In the genomic region with DNA sequence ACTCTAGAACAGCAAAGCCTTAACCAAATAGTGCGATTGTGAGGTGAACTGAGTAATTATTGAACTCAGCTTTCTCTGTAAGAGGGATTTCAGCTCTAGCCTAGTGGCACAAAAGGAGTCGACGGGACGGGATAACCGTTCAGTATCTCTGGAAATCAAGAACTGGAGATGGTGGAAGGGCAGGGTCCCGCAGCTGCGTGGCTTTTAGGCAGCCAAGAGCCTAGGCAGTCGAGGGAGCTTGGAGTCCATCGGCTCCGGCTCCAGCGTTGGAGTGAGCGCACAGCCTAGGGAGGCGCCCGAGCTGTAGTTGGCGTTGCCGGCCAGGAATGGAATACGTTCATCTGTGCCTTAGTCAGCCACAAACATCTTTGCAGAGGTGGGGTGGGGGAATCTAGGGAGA, we compare ENCODE assay signal across 13 mouse cellular contexts. TPM values are rescaled to one million over a fixed set of nuclear protein-coding genes. Genes with fewer than 3 reads are reported as not detected.
DNase-seq lines count a peak whose midpoint lies in the region; ATAC-seq and TF ChIP-seq lines count a peak whose summit lies in the region.
"Had no signal": no experiment of that assay in that cellular context is flagged by ENCODE, and none has a peak within 500 bp of the region (broad histone marks: within the 10 kb centered on the region; RNA-seq: fewer than 3 reads in every experiment).

No protein-coding gene starts in this region.

- H3K27ac ChIP-seq in limb, embryonic 14.5 days (replicated peaks; ENCODE audit: low read depth, low read length) = no peak overlapping the region
- no peak overlapping the region for H3K27ac ChIP-seq in liver, embryonic 12.5 days
- H3K27ac ChIP-seq: embryonic facial prominence, embryonic 15.5 days had no signal

- no peak for TF ChIP-seq CTCF in C2C12 (IDR thresholded peaks at IDR 0.05; ENCODE audit: control insufficient read depth, insufficient read depth, insufficient read length)

- H3K27me3 ChIP-seq in C2C12 (ENCODE audit: control insufficient read depth, insufficient read depth, insufficient read length) = no peaks in the 10 kb centered on the region
- H3K27me3 ChIP-seq in limb, embryonic 14.5 days (ENCODE audit: control insufficient read depth, insufficient read depth, low read length) = peaks cover 97% of the 10 kb centered on the region
- H3K27me3 ChIP-seq in liver, embryonic 12.5 days (replicated peaks) = peaks cover 100% of the 10 kb centered on the region

- H3K79me2 ChIP-seq in C2C12 (ENCODE audit: control insufficient read depth, insufficient read depth) = peaks cover 98% of the 10 kb centered on the region

- H3K4me2 ChIP-seq in limb, embryonic 14.5 days (replicated peaks; ENCODE audit: low read depth, low read length, severe bottlenecking) = peak overlapping the region; percentile 2; the same call in 1 of the 2 replicates
- H3K4me2 ChIP-seq in liver, embryonic 12.5 days = no peak overlapping the region
- H3K4me2 ChIP-seq: embryonic facial prominence, embryonic 15.5 days had no signal

- WGBS in limb, embryonic 14.5 days = 2% methylated on average over 17 of the region's 17 CpGs
- WGBS in liver, embryonic 12.5 days (ENCODE audit: insufficient replicate concordance) = 3% methylated on average over 17 of the region's 17 CpGs

- H3K4me3 ChIP-seq in C2C12 (ENCODE audit: insufficient read depth, poor library complexity, severe bottlenecking) = no peak overlapping the region
- H3K4me3 ChIP-seq in limb, embryonic 14.5 days (replicated peaks; ENCODE audit: low read length) = no peak overlapping the region
- no peak overlapping the region for H3K4me3 ChIP-seq in liver, embryonic 12.5 days
- H3K4me3 ChIP-seq: embryonic facial prominence, embryonic 15.5 days had no signal

- H3K9ac ChIP-seq in limb, embryonic 14.5 days (ENCODE audit: low read depth, low read length, severe bottlenecking) = no peak overlapping the region
- H3K9ac ChIP-seq in liver, embryonic 12.5 days = no peak overlapping the region
- H3K9ac ChIP-seq: embryonic facial prominence, embryonic 15.5 days had no signal

- peaks cover 9% of the 10 kb centered on the region for H3K36me3 ChIP-seq in C2C12 (ENCODE audit: control insufficient read depth, insufficient read depth)
- H3K36me3 ChIP-seq in limb, embryonic 14.5 days (ENCODE audit: control insufficient read depth, insufficient read depth, low read length) = no peaks in the 10 kb centered on the region
- no peaks in the 10 kb centered on the region for H3K36me3 ChIP-seq in liver, embryonic 12.5 days
- H3K36me3 ChIP-seq: embryonic facial prominence, embryonic 15.5 days had no signal

- peak overlapping the region; percentile 15 for H3ac ChIP-seq in C2C12 (ENCODE audit: control insufficient read depth, insufficient read length, low read depth)

- ATAC-seq in limb, embryonic 14.5 days (ENCODE audit: low FRiP score, low read depth) = peak; percentile 45; the same call in 1 of the 2 replicates
- ATAC-seq in frontal cortex, adult (ENCODE audit: low TSS enrichment) = no peak
- ATAC-seq in liver, embryonic 12.5 days = no peak

- H3K9me3 ChIP-seq in limb, embryonic 14.5 days (ENCODE audit: control insufficient read depth, low read length) = no peaks in the 10 kb centered on the region
- no peaks in the 10 kb centered on the region for H3K9me3 ChIP-seq in liver, embryonic 12.5 days (replicated peaks)
- H3K9me3 ChIP-seq: embryonic facial prominence, embryonic 15.5 days had no signal

- DNase-seq in adrenal gland, adult 2 months = peak; percentile 73
- no peak for DNase-seq in adrenal gland, adult 8-10 months
- peak; percentile 66 for DNase-seq in gastrocnemius, postnatal 14 days
- no peak for DNase-seq in limb, embryonic 14.5 days (ENCODE audit: low spot score)
- no peak for DNase-seq in left cerebral cortex, postnatal 10 days (ENCODE audit: extremely low spot score in 1 of 2, low spot score in 2 of 2)

- intact Hi-C loops in gastrocnemius, postnatal 14 days (cut with DNase I; ENCODE audit: low total_unique reads) = no loop called here
- intact Hi-C loops in left cerebral cortex, postnatal 10 days (cut with DNase I) = no loop called here

- TF ChIP-seq POLR2A in limb, embryonic 14.5 days (IDR thresholded peaks at IDR 0.05; ENCODE audit: borderline replicate concordance, extremely low read depth, insufficient read depth, insufficient read length) = no peak

- peaks cover 6% of the 10 kb centered on the region; the same call in 1 of the 2 replicates for H3K4me1 ChIP-seq in limb, embryonic 14.5 days (ENCODE audit: control insufficient read depth, insufficient read depth, low read length)
- 0 out of 2 replicates have a peak, but pooled peaks cover 4% of the 10 kb centered on the region for H3K4me1 ChIP-seq in liver, embryonic 12.5 days

- peaks cover 60% of the 10 kb centered on the region for H3K79me3 ChIP-seq in C2C12 (ENCODE audit: low read depth)

TF ChIP-seq in C2C12, 6 proteins besides CTCF, POLR2A, EP300 and RAD21:
- TF ChIP-seq MYOG (IDR thresholded peaks at IDR 0.05; ENCODE audit: control insufficient read depth, extremely low read depth, insufficient read length) (no peak), USF1 (IDR thresholded peaks at IDR 0.05; ENCODE audit: low read depth) (no peak), CEBPB (IDR thresholded peaks at IDR 0.05; ENCODE audit: low read depth) (no peak), MYOD1 (IDR thresholded peaks at IDR 0.05; ENCODE audit: control insufficient read depth, insufficient read length, low read depth) (no peak), MAX (IDR thresholded peaks at IDR 0.05) (no peak), FOSL1 (IDR thresholded peaks at IDR 0.05; ENCODE audit: insufficient read depth, low read length, poor library complexity, severe bottlenecking) (no peak)
TF ChIP-seq in C2C12: peak in this region for 0.

RNA-seq across cellular contexts. Expression of a gene that starts 7.3 kb away (rescaled TPM):
- 10 to 100 TPM; 52.2 to 60.3 TPM for total RNA-seq in adrenal gland, adult 2 months (2021)
- polyA plus RNA-seq in adrenal gland, adult 2 months (2012; rRNA removed) = 41.6 and 58.1 TPM in 2 replicates
- total RNA-seq in adrenal gland, adult 8-10 months (2022) = 10 to 100 TPM; 52.9 to 79.0 (median 59.6) TPM
- polyA plus RNA-seq in C2C12 (2012; fragmentation: generic; extraction: Trizol) = 10.6 TPM
- 1 to 10 TPM; 5.2 to 5.9 TPM for total RNA-seq in gastrocnemius, postnatal 14 days (2021)
- 8.0 and 10.4 TPM in 2 replicates for polyA plus RNA-seq in limb, embryonic 14.5 days (2012; rRNA removed)
- 2.4 and 2.5 TPM in 2 replicates for polyA plus RNA-seq in limb, embryonic 14.5 days (2014; fragmentation: Nextera tagmentation; extraction: Ambion mirVana)
- not detected for total RNA-seq in left cerebral cortex, postnatal 10 days (2021)
- polyA plus RNA-seq in liver, embryonic 12.5 days (2016; fragmentation: Nextera tagmentation; extraction: Ambion mirVana) = 0.17 and 0.19 TPM in 2 replicates
- total RNA-seq: liver, adult 2 months; megakaryocyte, adult 5-6 weeks had no signal
- polyA plus RNA-seq: heart, postnatal 0 days; liver, adult 2 months; spleen, adult 2 months had no signal

RNA-seq across cellular contexts. Expression of a gene that starts 13.4 kb away (rescaled TPM):
- 10 to 100 TPM in 1 of 2 experiments, 1 to 10 TPM in 1; 5.1 to 12.4 TPM for total RNA-seq in adrenal gland, adult 2 months (2021)
- 8.8 and 9.6 TPM in 2 replicates for polyA plus RNA-seq in adrenal gland, adult 2 months (2012; rRNA removed)
- 10 to 100 TPM in 2 of 4 experiments, 1 to 10 TPM in 2; 5.0 to 17.9 (median 10.8) TPM for total RNA-seq in adrenal gland, adult 8-10 months (2022)
- polyA plus RNA-seq in C2C12 (2012; fragmentation: generic; extraction: Trizol) = 3.4 TPM
- total RNA-seq in gastrocnemius, postnatal 14 days (2021) = 1 to 10 TPM; 3.8 to 5.0 TPM
- 5.9 and 7.5 TPM in 2 replicates for polyA plus RNA-seq in limb, embryonic 14.5 days (2012; rRNA removed)
- polyA plus RNA-seq in limb, embryonic 14.5 days (2014; fragmentation: Nextera tagmentation; extraction: Ambion mirVana) = 1.9 and 3.5 TPM in 2 replicates
- not detected for total RNA-seq in left cerebral cortex, postnatal 10 days (2021)
- polyA plus RNA-seq in liver, embryonic 12.5 days (2016; fragmentation: Nextera tagmentation; extraction: Ambion mirVana) = 1.3 and 1.9 TPM in 2 replicates
- total RNA-seq: liver, adult 2 months; megakaryocyte, adult 5-6 weeks had no signal
- polyA plus RNA-seq: heart, postnatal 0 days; liver, adult 2 months had no signal

RNA-seq across cellular contexts. Expression of a gene that starts 14.9 kb away (rescaled TPM):
- total RNA-seq in adrenal gland, adult 2 months (2021) = 10 to 100 TPM; 30.6 to 40.1 TPM
- polyA plus RNA-seq in adrenal gland, adult 2 months (2012; rRNA removed) = 13.4 and 17.9 TPM in 2 replicates
- 10 to 100 TPM; 30.1 to 35.8 (median 32.2) TPM for total RNA-seq in adrenal gland, adult 8-10 months (2022)
- 1.1 TPM for polyA plus RNA-seq in C2C12 (2012; fragmentation: generic; extraction: Trizol)
- 1 to 10 TPM; 1.1 to 1.2 TPM for total RNA-seq in gastrocnemius, postnatal 14 days (2021)
- 3.5 and 3.9 TPM in 2 replicates for polyA plus RNA-seq in limb, embryonic 14.5 days (2012; rRNA removed)
- 1.9 TPM in 2 replicates for polyA plus RNA-seq in limb, embryonic 14.5 days (2014; fragmentation: Nextera tagmentation; extraction: Ambion mirVana)
- total RNA-seq in left cerebral cortex, postnatal 10 days (2021) = not detected
- 0.08 and 0.22 TPM in 2 replicates for polyA plus RNA-seq in liver, embryonic 12.5 days (2016; fragmentation: Nextera tagmentation; extraction: Ambion mirVana)
- total RNA-seq: liver, adult 2 months; megakaryocyte, adult 5-6 weeks had no signal
- polyA plus RNA-seq: embryonic facial prominence, embryonic 15.5 days; heart, postnatal 0 days; liver, adult 2 months; spleen, adult 2 months had no signal

RNA-seq across cellular contexts. Expression of a gene that starts 29.1 kb away (rescaled TPM):
- 1 to 10 TPM in 1 of 2 experiments, under 1 TPM in 1; 0.49 to 1.8 TPM for total RNA-seq in adrenal gland, adult 2 months (2021)
- polyA plus RNA-seq in adrenal gland, adult 2 months (2012; rRNA removed) = 3.7 and 6.7 TPM in 2 replicates
- total RNA-seq in adrenal gland, adult 8-10 months (2022) = under 1 TPM; 0.52 to 0.99 (median 0.83) TPM
- 9.4 TPM for polyA plus RNA-seq in C2C12 (2012; fragmentation: generic; extraction: Trizol)
- 1 to 10 TPM; 5.7 to 5.8 TPM for total RNA-seq in gastrocnemius, postnatal 14 days (2021)
- 2.1 TPM in 2 replicates for polyA plus RNA-seq in limb, embryonic 14.5 days (2012; rRNA removed)
- 1.1 and 1.3 TPM in 2 replicates for polyA plus RNA-seq in limb, embryonic 14.5 days (2014; fragmentation: Nextera tagmentation; extraction: Ambion mirVana)
- total RNA-seq in left cerebral cortex, postnatal 10 days (2021) = not detected
- polyA plus RNA-seq in liver, embryonic 12.5 days (2016; fragmentation: Nextera tagmentation; extraction: Ambion mirVana) = 0.07 TPM in 1 of 2 replicates, not detected in the other
- total RNA-seq: liver, adult 2 months; megakaryocyte, adult 5-6 weeks had no signal
- polyA plus RNA-seq: embryonic facial prominence, embryonic 15.5 days; heart, postnatal 0 days; liver, adult 2 months; spleen, adult 2 months had no signal

RNA-seq across cellular contexts. Expression of a gene that starts 38.1 kb away (rescaled TPM):
- 10 to 100 TPM in 1 of 2 experiments, 1 to 10 TPM in 1; 6.7 to 10.3 TPM for total RNA-seq in adrenal gland, adult 2 months (2021)
- polyA plus RNA-seq in adrenal gland, adult 2 months (2012; rRNA removed) = 7.0 and 7.5 TPM in 2 replicates
- 10 to 100 TPM in 2 of 4 experiments, 1 to 10 TPM in 2; 6.4 to 16.0 (median 11.4) TPM for total RNA-seq in adrenal gland, adult 8-10 months (2022)
- polyA plus RNA-seq in C2C12 (2012; fragmentation: generic; extraction: Trizol) = 1.6 TPM
- 1 to 10 TPM; 1.4 to 1.8 TPM for total RNA-seq in gastrocnemius, postnatal 14 days (2021)
- 7.6 and 9.0 TPM in 2 replicates for polyA plus RNA-seq in limb, embryonic 14.5 days (2012; rRNA removed)
- 2.6 and 3.5 TPM in 2 replicates for polyA plus RNA-seq in limb, embryonic 14.5 days (2014; fragmentation: Nextera tagmentation; extraction: Ambion mirVana)
- not detected for total RNA-seq in left cerebral cortex, postnatal 10 days (2021)
- 0.92 and 1.2 TPM in 2 replicates for polyA plus RNA-seq in liver, embryonic 12.5 days (2016; fragmentation: Nextera tagmentation; extraction: Ambion mirVana)
- total RNA-seq: megakaryocyte, adult 5-6 weeks had no signal
- polyA plus RNA-seq: heart, postnatal 0 days; liver, adult 2 months had no signal

Comparison
In these comparisons a context has a peak if more than half of its experiments do, and no peak if none do; other contexts are left out.
1. DNase-seq: peak in adrenal gland, adult 2 months (single experiment) and gastrocnemius, postnatal 14 days (single experiment); none in adrenal gland, adult 8-10 months (single experiment), limb, embryonic 14.5 days (single experiment) and left cerebral cortex, postnatal 10 days (0 of 2).
2. RNA of a gene that starts 7.3 kb away (total RNA-seq): 52.9 to 79.0 TPM in adrenal gland, adult 8-10 months and 52.2 to 60.3 TPM in adrenal gland, adult 2 months; 5.2 to 5.9 TPM in gastrocnemius, postnatal 14 days and not detected in left cerebral cortex, postnatal 10 days; every median in the first group is over 4 times any median in the second.
3. RNA of a gene that starts 13.4 kb away (total RNA-seq): 5.0 to 17.9 TPM in adrenal gland, adult 8-10 months, 5.1 to 12.4 TPM in adrenal gland, adult 2 months and 3.8 to 5.0 TPM in gastrocnemius, postnatal 14 days; not detected in left cerebral cortex, postnatal 10 days; every median in the first group is over 4 times any median in the second.
4. RNA of a gene that starts 14.9 kb away (total RNA-seq): 30.6 to 40.1 TPM in adrenal gland, adult 2 months and 30.1 to 35.8 TPM in adrenal gland, adult 8-10 months; 1.1 to 1.2 TPM in gastrocnemius, postnatal 14 days and not detected in left cerebral cortex, postnatal 10 days; every median in the first group is over 10 times any median in the second.